Mouse (Mus musculus): ENCODE results near the gene Polm.

- TF ChIP-seq CTCF (IDR thresholded peaks at IDR 0.05 in 2 of 3, conservative IDR thresholded peaks at IDR 0.05 in 1 of 3; ENCODE audit: control insufficient read depth in 1 of 3, insufficient read depth in 1 of 3, low read depth in 2 of 3, low read length in 3 of 3, poor library complexity in 1 of 3, severe bottlenecking in 1 of 3) (no peak), POLR2AphosphoS5 (IDR thresholded peaks at IDR 0.05; ENCODE audit: borderline replicate concordance, low read depth, low read length) (no peak), POLR2A (IDR thresholded peaks at IDR 0.05; ENCODE audit: control insufficient read depth in 1 of 2, insufficient read depth in 1 of 2, low read depth in 1 of 2, low read length in 2 of 2, poor library complexity in 1 of 2) (no peak), ZMIZ1 (IDR thresholded peaks at IDR 0.05; ENCODE audit: low read depth, low read length) (no peak), SIN3A (IDR thresholded peaks at IDR 0.05; ENCODE audit: low read length) (no peak), MXI1 (IDR thresholded peaks at IDR 0.05; ENCODE audit: low read depth, low read length) (no peak), MAX (IDR thresholded peaks at IDR 0.05; ENCODE audit: low read length) (no peak), CHD2 (IDR thresholded peaks at IDR 0.05; ENCODE audit: low read length) (no peak), NELFE (IDR thresholded peaks at IDR 0.05; ENCODE audit: low read depth, low read length) (no peak), KAT2A (conservative IDR thresholded peaks at IDR 0.05; ENCODE audit: low read depth, low read length) (no peak), MAFK (IDR thresholded peaks at IDR 0.05; ENCODE audit: borderline replicate concordance, low read depth, low read length) (no peak), UBTF (IDR thresholded peaks at IDR 0.05; ENCODE audit: borderline replicate concordance, insufficient read depth, low read depth, low read length) (no peak), MAZ (IDR thresholded peaks at IDR 0.05; ENCODE audit: low read depth, low read length) (no peak)
These were observed 35.2 kb downstream of the Polm start for GRCm38 (mm10) chr11:5802457-5803217.

Data from MEL (cell line).